Mouse (Mus musculus) midbrain, embryonic 13.5 days (tissue): ENCODE data around the gene Shisa9. TPM values are rescaled to one million over a fixed set of nuclear protein-coding genes. Genes with fewer than 3 reads are reported as not detected.
"Not testable (repeated sequence)": the region's sequence is repeated elsewhere in the genome, so short reads cannot be mapped to it uniquely, and the experiment has no call there.

Experiments
- ATAC-seq: fragments of 200-750 bp; cut with Nextera tagmentation; 2 replicates; pipeline ENCODE4 v1.8.0; 2017; ENCODE audit warnings: mild to moderate bottlenecking, moderate TSS enrichment, moderate library complexity
- H3K27ac ChIP-seq: fragments of 300-500 bp; sonication (generic); 2 replicates; pipeline ENCODE4 v1.5.1; 2015; ENCODE audit warnings: inconsistent platforms, mild to moderate bottlenecking, moderate library complexity
- H3K27me3 ChIP-seq: fragments of 300-500 bp; sonication (generic); 2 replicates; pipeline ENCODE4 v1.6.1; 2015; ENCODE audit warnings: mild to moderate bottlenecking, inconsistent platforms
- H3K36me3 ChIP-seq: fragments of 300-500 bp; sonication (generic); 2 replicates; pipeline ENCODE4 v1.6.1; 2015; ENCODE audit warnings: mild to moderate bottlenecking, inconsistent platforms
- H3K4me1 ChIP-seq: fragments of 300-500 bp; sonication (generic); replicated peaks from 2 replicates; pipeline ENCODE4 v1.6.1; 2015; ENCODE audit warnings: inconsistent platforms
- H3K4me2 ChIP-seq: fragments of 300-500 bp; sonication (generic); replicated peaks from 2 replicates; pipeline ENCODE4 v1.6.1; 2015; ENCODE audit warnings: moderate library complexity, mild to moderate bottlenecking, inconsistent platforms
- H3K4me3 ChIP-seq: fragments of 300-500 bp; sonication (generic); replicated peaks from 2 replicates; pipeline ENCODE4 v1.5.1; 2015; ENCODE audit warnings: mild to moderate bottlenecking, inconsistent platforms
- H3K9ac ChIP-seq: fragments of 300-500 bp; sonication (generic); replicated peaks from 2 replicates; pipeline ENCODE4 v1.6.1; 2015; ENCODE audit warnings: mild to moderate bottlenecking, inconsistent platforms
- H3K9me3 ChIP-seq: fragments of 300-500 bp; sonication (generic); 2 replicates; pipeline ENCODE4 v1.6.1; 2016; ENCODE audit warnings: mild to moderate bottlenecking, inconsistent platforms
- WGBS: fragments of 180-500 bp; shearing (Covaris S2); methylation state at CpG from one replicate; pipeline ENCODE4 v1.1.7; 2015; 5-methylcytosine and 5-hydroxymethylcytosine counted together
- polyA plus RNA-seq: library from polyadenylated mRNA; unstranded; fragments of >200 nt; fragmentation: Nextera tagmentation; extraction: Ambion mirVana; gene quantifications from 2 replicates; pipeline ENCODE4 v1.2.1, GENCODE M21; 2015

The Shisa9 gene
- polyA plus RNA-seq: 4.6 and 4.7 TPM in 2 replicates

DNA sequence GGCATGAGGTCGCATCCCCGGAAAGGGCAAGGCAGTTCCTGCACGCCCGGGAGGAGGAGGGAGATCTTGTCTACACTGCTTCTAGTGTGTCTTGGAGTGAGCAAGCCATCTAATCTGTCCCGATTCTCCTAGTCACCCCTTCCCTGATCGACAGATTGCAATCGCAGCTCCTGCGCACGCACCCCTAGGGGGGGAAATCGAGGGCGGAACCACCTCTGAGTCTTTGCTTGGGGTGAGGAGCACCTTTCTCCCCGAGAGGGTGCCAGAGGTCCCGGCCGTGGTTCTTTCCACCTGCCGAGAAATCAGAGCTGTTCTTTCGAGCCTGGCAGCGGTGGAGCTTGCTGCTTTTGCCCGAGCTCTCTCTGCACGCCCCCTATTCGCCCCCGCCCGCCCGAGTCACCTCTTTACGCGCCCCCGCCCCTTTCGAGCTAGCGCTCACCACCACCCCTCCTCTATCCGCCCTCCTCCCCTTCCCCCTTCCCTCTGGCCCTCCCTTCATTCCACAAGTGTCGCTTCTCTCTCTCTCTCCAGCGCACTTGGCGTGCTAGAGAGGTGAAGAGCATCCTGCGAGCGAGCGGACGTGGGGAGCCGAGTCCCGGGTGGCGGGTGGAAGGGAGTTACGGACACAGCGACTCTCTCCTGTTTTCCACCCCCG lies at the start of gene Shisa9:
Gene Shisa9, plus strand, starts transcription at position 498 of the 655 bp plus-strand sequence.
- 1% methylated on average over 42 of the region's 42 CpGs for WGBS
- peak within 1 kb of the TSS; percentile 96 for H3K4me2 ChIP-seq
- peaks cover 73% of the 10 kb centered on the region for H3K27me3 ChIP-seq

GRCm38 (mm10) chr16:11940477-11940876 lies 43.4 kb upstream of the Shisa9 start:
- Histone ChIP-seq H3K36me3 (no peaks in the 10 kb centered on the region), H3K27ac (no peak overlapping the region), H3K4me1 (no peaks in the 10 kb centered on the region), H3K4me3 (no peak overlapping the region), H3K9ac (no peak overlapping the region), H3K27me3 (no peaks in the 10 kb centered on the region), H3K4me2 (no peak overlapping the region), H3K9me3 (no peaks in the 10 kb centered on the region)
- no peak for ATAC-seq

More for the DNA sequence above, at the start of gene Shisa9:
- H3K36me3 ChIP-seq: no peaks in the 10 kb centered on the region
- H3K9ac ChIP-seq: peak within 1 kb of the TSS; percentile 79
- peaks cover 27% of the 10 kb centered on the region for H3K4me1 ChIP-seq
- peak; percentile 76 for ATAC-seq
- H3K9me3 ChIP-seq: no peaks in the 10 kb centered on the region
- peak within 1 kb of the TSS; percentile 56; the same call in 1 of the 2 replicates for H3K27ac ChIP-seq
- peak within 1 kb of the TSS; percentile 65 for H3K4me3 ChIP-seq

DNA sequence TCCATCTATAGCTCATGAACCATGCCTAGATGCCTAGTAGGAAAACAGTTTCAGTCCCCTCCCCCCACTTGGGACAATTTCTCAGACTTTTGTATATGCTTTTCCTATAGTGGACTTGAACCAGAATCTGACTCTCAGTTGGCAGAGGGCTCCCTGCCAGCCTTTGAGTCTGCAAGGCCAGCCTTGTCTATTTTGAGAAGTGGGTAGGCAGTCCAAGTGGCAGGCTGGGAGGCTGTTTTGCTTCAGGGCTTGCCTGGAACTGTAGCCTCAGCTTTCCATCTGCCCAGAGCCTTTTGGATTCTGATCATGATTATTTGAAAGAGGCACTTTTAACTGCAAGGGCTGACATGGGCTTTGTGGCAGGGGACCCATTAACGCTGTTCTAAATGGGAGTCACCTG lies 23.2 kb upstream of the Shisa9 start:
- Histone ChIP-seq H3K27me3 (no peaks in the 10 kb centered on the region), H3K4me3 (no peak overlapping the region), H3K9ac (no peak overlapping the region), H3K9me3 (no peaks in the 10 kb centered on the region), H3K36me3 (no peaks in the 10 kb centered on the region), H3K27ac (no peak overlapping the region), H3K4me1 (no peaks in the 10 kb centered on the region), H3K4me2 (no peak overlapping the region)
- ATAC-seq: no peak
- 89% methylated on average over 1 of the region's 1 CpGs for WGBS

DNA sequence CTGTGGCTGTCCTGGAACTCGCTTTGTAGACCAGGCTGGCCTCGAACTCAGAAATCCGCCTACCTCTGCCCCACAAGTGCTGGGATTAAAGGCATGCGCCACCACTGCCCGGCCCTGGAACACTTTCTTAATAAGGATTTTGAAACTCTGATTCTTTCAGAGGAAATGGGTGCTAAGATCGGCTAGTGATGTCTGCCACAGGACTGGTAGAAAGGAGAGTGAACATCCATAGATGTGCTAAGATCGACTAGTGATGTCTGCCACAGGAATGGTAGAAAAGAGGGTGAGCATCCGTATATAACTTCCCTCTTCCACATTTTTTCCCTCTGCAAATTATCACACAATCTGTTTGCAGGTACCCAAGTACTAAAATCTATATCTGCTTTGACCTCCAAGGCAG lies 17.9 kb upstream of the Shisa9 start:
- no peaks in the 10 kb centered on the region for H3K36me3 ChIP-seq
- no peaks in the 10 kb centered on the region for H3K4me1 ChIP-seq
- no peak for ATAC-seq
- no peak overlapping the region for H3K27ac ChIP-seq
- H3K9ac ChIP-seq: no peak overlapping the region
- 95% methylated on average over 8 of the region's 8 CpGs for WGBS
- H3K4me3 ChIP-seq: no peak overlapping the region
- H3K4me2 ChIP-seq: no peak overlapping the region
- 0 out of 2 replicates have a peak, but pooled peaks cover 3% of the 10 kb centered on the region for H3K9me3 ChIP-seq
- H3K27me3 ChIP-seq: no peaks in the 10 kb centered on the region

GRCm38 (mm10) chr16:11966810-11967209 lies 17.1 kb upstream of the Shisa9 start:
- not testable (repeated sequence) for H3K27ac ChIP-seq, H3K9ac ChIP-seq, H3K27me3 ChIP-seq, H3K36me3 ChIP-seq, H3K9me3 ChIP-seq, ATAC-seq, H3K4me3 ChIP-seq, H3K4me2 ChIP-seq, H3K4me1 ChIP-seq
- WGBS: 98% methylated on average over 5 of the region's 5 CpGs

GRCm38 (mm10) chr16:11967579-11967978 lies 16.3 kb upstream of the Shisa9 start:
- no peak overlapping the region for H3K4me3 ChIP-seq
- no peak for ATAC-seq
- 62% methylated on average over 2 of the region's 2 CpGs for WGBS

GRCm38 (mm10) chr16:11973707-11974106 lies 10.2 kb upstream of the Shisa9 start:
- Histone ChIP-seq H3K4me2 (no peak overlapping the region), H3K4me1 (no peaks in the 10 kb centered on the region), H3K9me3 (no peaks in the 10 kb centered on the region), H3K4me3 (no peak overlapping the region), H3K27ac (no peak overlapping the region), H3K27me3 (no peaks in the 10 kb centered on the region), H3K36me3 (no peaks in the 10 kb centered on the region), H3K9ac (no peak overlapping the region)
- no peak for ATAC-seq
- WGBS: 53% methylated on average over 4 of the region's 4 CpGs

More at GRCm38 (mm10) chr16:11967579-11967978, 16.3 kb upstream of the Shisa9 start:
- no peaks in the 10 kb centered on the region for H3K27me3 ChIP-seq
- no peak overlapping the region for H3K4me2 ChIP-seq
- H3K36me3 ChIP-seq: no peaks in the 10 kb centered on the region
- H3K27ac ChIP-seq: no peak overlapping the region
- no peak overlapping the region for H3K9ac ChIP-seq
- 0 out of 2 replicates have a peak, but pooled peaks cover 3% of the 10 kb centered on the region for H3K9me3 ChIP-seq
- no peaks in the 10 kb centered on the region for H3K4me1 ChIP-seq

- WGBS: 85% methylated on average over 2 of the region's 2 CpGs
- Histone ChIP-seq H3K4me3 (no peak overlapping the region), H3K27ac (no peak overlapping the region), H3K9ac (no peak overlapping the region), H3K9me3 (no peaks in the 10 kb centered on the region), H3K36me3 (no peaks in the 10 kb centered on the region), H3K27me3 (peaks cover 8% of the 10 kb centered on the region), H3K4me2 (no peak overlapping the region), H3K4me1 (no peaks in the 10 kb centered on the region)
- ATAC-seq: no peak
Observed at GRCm38 (mm10) chr16:11976737-11977136, 7.2 kb upstream of the Shisa9 start.

DNA sequence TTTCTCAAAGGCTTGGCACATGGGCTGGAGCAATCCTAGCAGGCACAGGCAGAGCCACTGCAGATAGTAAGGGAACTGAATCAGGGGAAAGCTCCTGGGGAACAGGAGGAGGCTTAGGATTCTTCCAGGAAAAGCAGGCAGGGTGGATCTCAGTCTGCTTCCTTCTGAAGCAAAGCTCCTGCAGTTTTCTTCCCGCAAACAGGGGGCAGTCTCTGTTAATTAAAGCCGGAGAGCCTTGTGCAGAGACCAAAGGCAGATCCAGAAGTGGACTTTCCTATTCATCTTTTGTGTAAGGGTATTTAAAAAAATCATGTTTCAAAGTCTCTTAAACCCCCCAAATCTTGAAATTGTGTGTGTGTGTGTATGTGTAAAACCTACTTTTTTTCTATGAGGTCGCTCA lies 3.1 kb upstream of the Shisa9 start:
- Histone ChIP-seq H3K4me3 (no peak overlapping the region), H3K27ac (no peak overlapping the region), H3K36me3 (no peaks in the 10 kb centered on the region), H3K9ac (no peak overlapping the region), H3K9me3 (no peaks in the 10 kb centered on the region), H3K4me2 (no peak overlapping the region), H3K27me3 (peaks cover 48% of the 10 kb centered on the region), H3K4me1 (peaks cover 24% of the 10 kb centered on the region)
- no peak for ATAC-seq
- 22% methylated on average over 3 of the region's 3 CpGs for WGBS

- Histone ChIP-seq H3K4me2 (peak overlapping the region; percentile 96), H3K27ac (0 out of 2 replicates have a peak overlapping the region, but pooled peaks have one; percentile 30), H3K36me3 (no peaks in the 10 kb centered on the region), H3K4me1 (peaks cover 27% of the 10 kb centered on the region), H3K27me3 (peaks cover 69% of the 10 kb centered on the region), H3K9ac (peak overlapping the region; percentile 79), H3K9me3 (no peaks in the 10 kb centered on the region), H3K4me3 (peak overlapping the region; percentile 65)
- WGBS: under 1% methylated on average over 25 of the region's 25 CpGs
- no peak; the same call in 1 of the 2 replicates for ATAC-seq
Observed at GRCm38 (mm10) chr16:11983106-11983615, 752 bp upstream of the Shisa9 start.

- H3K27ac ChIP-seq: peak overlapping the region; percentile 56; the same call in 1 of the 2 replicates
- H3K27me3 ChIP-seq: peaks cover 73% of the 10 kb centered on the region
- H3K9me3 ChIP-seq: no peaks in the 10 kb centered on the region
- under 1% methylated on average over 69 of the region's 76 CpGs for WGBS
- H3K4me2 ChIP-seq: peak overlapping the region; percentile 96
- H3K4me3 ChIP-seq: peak overlapping the region; percentile 65
- no peaks in the 10 kb centered on the region for H3K36me3 ChIP-seq
- H3K9ac ChIP-seq: peak overlapping the region; percentile 79
- peaks cover 27% of the 10 kb centered on the region for H3K4me1 ChIP-seq
- peak; percentile 82 for ATAC-seq
Observed at GRCm38 (mm10) chr16:11984271-11984791, 418 bp downstream of the Shisa9 start.

GRCm38 (mm10) chr16:11987056-11987455 lies 3.1 kb downstream of the Shisa9 start:
- WGBS: 77% methylated on average over 4 of the region's 4 CpGs
- Histone ChIP-seq H3K4me1 (peaks cover 27% of the 10 kb centered on the region), H3K9ac (no peak overlapping the region), H3K4me3 (no peak overlapping the region), H3K4me2 (peak overlapping the region; percentile 96), H3K27ac (no peak overlapping the region), H3K9me3 (no peaks in the 10 kb centered on the region), H3K27me3 (peaks cover 61% of the 10 kb centered on the region), H3K36me3 (no peaks in the 10 kb centered on the region)
- no peak for ATAC-seq
